In genomic region chr19:4219943-4220342, GRCm38 (mm10) we compare ENCODE assay signal across 18 mouse cellular contexts. TPM values are rescaled to one million over a fixed set of nuclear protein-coding genes. Genes with fewer than 3 reads are reported as not detected.
DNase-seq lines count a peak whose midpoint lies in the region; ATAC-seq lines count a peak whose summit lies in the region.
"Had no signal": no experiment of that assay in that cellular context is flagged by ENCODE, and none has a peak within 500 bp of the region (broad histone marks: within the 10 kb centered on the region; RNA-seq: fewer than 3 reads in every experiment).

No protein-coding gene starts in this region.

- H3K27ac ChIP-seq in kidney, embryonic 16.5 days (ENCODE audit: low read length), result no peak overlapping the region
- peak overlapping the region; percentile 61; the same call in 1 of the 2 replicates for H3K27ac ChIP-seq in embryonic facial prominence, embryonic 10.5 days (replicated peaks)
- peak overlapping the region; percentile 79 for H3K27ac ChIP-seq in intestine, embryonic 15.5 days
- H3K27ac ChIP-seq in stomach, embryonic 15.5 days, result peak overlapping the region; percentile 68; the same call in 1 of the 2 replicates
- H3K27ac ChIP-seq: hindbrain, embryonic 14.5 days had no signal

- H3K9me3 ChIP-seq in kidney, embryonic 16.5 days (ENCODE audit: low read length), result no peaks in the 10 kb centered on the region
- H3K9me3 ChIP-seq in embryonic facial prominence, embryonic 10.5 days, result no peaks in the 10 kb centered on the region
- no peaks in the 10 kb centered on the region for H3K9me3 ChIP-seq in intestine, embryonic 15.5 days
- H3K9me3 ChIP-seq in stomach, embryonic 15.5 days, result no peaks in the 10 kb centered on the region
- H3K9me3 ChIP-seq: heart, embryonic 15.5 days; liver, embryonic 13.5 days had no signal

- H3K9ac ChIP-seq in kidney, embryonic 16.5 days (replicated peaks; ENCODE audit: low read length), result peak overlapping the region; percentile 52; the same call in 1 of the 2 replicates
- H3K9ac ChIP-seq in intestine, embryonic 15.5 days, result no peak overlapping the region
- no peak overlapping the region for H3K9ac ChIP-seq in stomach, embryonic 15.5 days
- H3K9ac ChIP-seq: heart, embryonic 15.5 days; hindbrain, embryonic 14.5 days; liver, embryonic 13.5 days had no signal

- no peak overlapping the region for H3K4me2 ChIP-seq in kidney, embryonic 16.5 days (replicated peaks; ENCODE audit: low read depth, low read length)
- H3K4me2 ChIP-seq in intestine, embryonic 15.5 days (replicated peaks), result peak overlapping the region; percentile 48
- no peak overlapping the region for H3K4me2 ChIP-seq in stomach, embryonic 15.5 days
- H3K4me2 ChIP-seq: heart, embryonic 15.5 days; hindbrain, embryonic 14.5 days; liver, embryonic 13.5 days had no signal

- peaks cover 61% of the 10 kb centered on the region for H3K4me1 ChIP-seq in kidney, embryonic 16.5 days (ENCODE audit: insufficient read depth, low read length)
- H3K4me1 ChIP-seq in embryonic facial prominence, embryonic 10.5 days, result peaks cover 73% of the 10 kb centered on the region
- H3K4me1 ChIP-seq in intestine, embryonic 15.5 days (replicated peaks), result peaks cover 78% of the 10 kb centered on the region
- peaks cover 55% of the 10 kb centered on the region for H3K4me1 ChIP-seq in stomach, embryonic 15.5 days

- no peak for DNase-seq in kidney, postnatal 25 days
- DNase-seq in embryonic facial prominence, embryonic 10.5 days (ENCODE audit: low spot score), result no peak
- DNase-seq in left cerebral cortex, postnatal 25 days (ENCODE audit: low spot score in 2 of 2), result no peak
- DNase-seq in gastrocnemius, postnatal 36 days, result no peak
- DNase-seq: adrenal gland, postnatal 14 days; cerebellum, adult 9-11 months; gastrocnemius, postnatal 14 days; kidney, adult 9 months; liver, embryonic 13.5 days had no signal

- ATAC-seq in kidney, embryonic 16.5 days (ENCODE audit: low FRiP score, low TSS enrichment), result no peak
- ATAC-seq in intestine, embryonic 15.5 days, result no peak
- no peak for ATAC-seq in stomach, embryonic 15.5 days (ENCODE audit: insufficient read depth, low FRiP score, low read depth)

- no peaks in the 10 kb centered on the region for H3K36me3 ChIP-seq in kidney, embryonic 16.5 days (ENCODE audit: insufficient read depth, low read length)
- H3K36me3 ChIP-seq in embryonic facial prominence, embryonic 10.5 days (replicated peaks), result peaks cover 12% of the 10 kb centered on the region; the same call in 1 of the 2 replicates
- peaks cover 9% of the 10 kb centered on the region; the same call in 1 of the 2 replicates for H3K36me3 ChIP-seq in intestine, embryonic 15.5 days
- no peaks in the 10 kb centered on the region for H3K36me3 ChIP-seq in stomach, embryonic 15.5 days
- H3K36me3 ChIP-seq: heart, embryonic 15.5 days; liver, embryonic 13.5 days had no signal

- no peak overlapping the region for H3K4me3 ChIP-seq in kidney, embryonic 16.5 days (ENCODE audit: low read length)
- no peak overlapping the region for H3K4me3 ChIP-seq in embryonic facial prominence, embryonic 10.5 days
- no peak overlapping the region for H3K4me3 ChIP-seq in intestine, embryonic 15.5 days (replicated peaks)
- H3K4me3 ChIP-seq in stomach, embryonic 15.5 days (replicated peaks), result no peak overlapping the region
- H3K4me3 ChIP-seq: heart, embryonic 15.5 days; liver, embryonic 13.5 days had no signal

- WGBS in kidney, embryonic 16.5 days, result 91% methylated on average over 6 of the region's 6 CpGs
- 84% methylated on average over 6 of the region's 6 CpGs for WGBS in embryonic facial prominence, embryonic 10.5 days
- 76% methylated on average over 6 of the region's 6 CpGs for WGBS in intestine, embryonic 15.5 days
- 78% methylated on average over 6 of the region's 6 CpGs for WGBS in stomach, embryonic 15.5 days

- H3K27me3 ChIP-seq in kidney, embryonic 16.5 days (ENCODE audit: insufficient read depth, low read length), result no peaks in the 10 kb centered on the region
- peaks cover 63% of the 10 kb centered on the region for H3K27me3 ChIP-seq in embryonic facial prominence, embryonic 10.5 days (replicated peaks; ENCODE audit: low read depth, poor library complexity, severe bottlenecking)
- no peaks in the 10 kb centered on the region for H3K27me3 ChIP-seq in intestine, embryonic 15.5 days (replicated peaks)
- no peaks in the 10 kb centered on the region for H3K27me3 ChIP-seq in stomach, embryonic 15.5 days (replicated peaks)

- intact Hi-C loops in left cerebral cortex, postnatal 25 days (cut with DNase I), result no loop called here
- intact Hi-C loops in gastrocnemius, postnatal 36 days (cut with DNase I), result loop anchor here (10.0 kb wide), 1 partner anchor 205 kb away; the partner anchor contains the start of gene Ndufv1

RNA-seq across cellular contexts. Expression of gene AC109138.7, which starts 5.8 kb away (rescaled TPM):
- not detected in 2 replicates for polyA plus RNA-seq in kidney, embryonic 16.5 days (2015; fragmentation: Nextera tagmentation; extraction: Ambion mirVana)
- not detected in 2 replicates for polyA plus RNA-seq in embryonic facial prominence, embryonic 10.5 days (2016; fragmentation: Nextera tagmentation; extraction: Ambion mirVana)
- not detected in 2 replicates for polyA plus RNA-seq in intestine, embryonic 15.5 days (2015; fragmentation: Nextera tagmentation; extraction: Ambion mirVana)
- polyA plus RNA-seq in stomach, embryonic 15.5 days (2015; fragmentation: Nextera tagmentation; extraction: Ambion mirVana), result not detected in 2 replicates
- not detected for total RNA-seq in left cerebral cortex, postnatal 25 days (2021)
- not detected for total RNA-seq in gastrocnemius, postnatal 36 days (2021)
- total RNA-seq: adrenal gland, postnatal 14 days; gastrocnemius, postnatal 14 days; layer of hippocampus, adult 18-20 months; neutrophil, adult 5-6 weeks had no signal
- polyA plus RNA-seq: frontal cortex, adult 2 months; heart, embryonic 15.5 days; hindbrain, embryonic 14.5 days; liver, embryonic 13.5 days; urinary bladder, adult 2 months had no signal

RNA-seq across cellular contexts. Expression of gene Clcf1, which starts 5.9 kb away (rescaled TPM):
- 6.8 and 7.5 TPM in 2 replicates for polyA plus RNA-seq in kidney, embryonic 16.5 days (2015; fragmentation: Nextera tagmentation; extraction: Ambion mirVana)
- polyA plus RNA-seq in embryonic facial prominence, embryonic 10.5 days (2016; fragmentation: Nextera tagmentation; extraction: Ambion mirVana), result 2.8 and 3.3 TPM in 2 replicates
- 5.7 and 5.9 TPM in 2 replicates for polyA plus RNA-seq in intestine, embryonic 15.5 days (2015; fragmentation: Nextera tagmentation; extraction: Ambion mirVana)
- polyA plus RNA-seq in stomach, embryonic 15.5 days (2015; fragmentation: Nextera tagmentation; extraction: Ambion mirVana), result 5.4 and 6.2 TPM in 2 replicates
- 1 to 10 TPM in 1 of 2 experiments, under 1 TPM in 1; 0.96 to 1.2 TPM for total RNA-seq in left cerebral cortex, postnatal 25 days (2021)
- under 1 TPM; 0.52 to 0.61 TPM for total RNA-seq in gastrocnemius, postnatal 36 days (2021)

RNA-seq across cellular contexts. Expression of gene Pold4, which starts 11.8 kb away (rescaled TPM):
- 34.2 and 36.3 TPM in 2 replicates for polyA plus RNA-seq in kidney, embryonic 16.5 days (2015; fragmentation: Nextera tagmentation; extraction: Ambion mirVana)
- 13.7 and 15.1 TPM in 2 replicates for polyA plus RNA-seq in embryonic facial prominence, embryonic 10.5 days (2016; fragmentation: Nextera tagmentation; extraction: Ambion mirVana)
- 35.0 and 40.8 TPM in 2 replicates for polyA plus RNA-seq in intestine, embryonic 15.5 days (2015; fragmentation: Nextera tagmentation; extraction: Ambion mirVana)
- polyA plus RNA-seq in stomach, embryonic 15.5 days (2015; fragmentation: Nextera tagmentation; extraction: Ambion mirVana), result 26.7 and 36.4 TPM in 2 replicates
- 10 to 100 TPM; 14.0 to 18.6 TPM for total RNA-seq in left cerebral cortex, postnatal 25 days (2021)
- total RNA-seq in gastrocnemius, postnatal 36 days (2021), result 10 to 100 TPM; 16.0 to 21.1 TPM

RNA-seq across cellular contexts. Expression of gene Rad9a, which starts 18.5 kb away (rescaled TPM):
- 39.4 and 39.9 TPM in 2 replicates for polyA plus RNA-seq in kidney, embryonic 16.5 days (2015; fragmentation: Nextera tagmentation; extraction: Ambion mirVana)
- 58.1 and 58.2 TPM in 2 replicates for polyA plus RNA-seq in embryonic facial prominence, embryonic 10.5 days (2016; fragmentation: Nextera tagmentation; extraction: Ambion mirVana)
- polyA plus RNA-seq in intestine, embryonic 15.5 days (2015; fragmentation: Nextera tagmentation; extraction: Ambion mirVana), result 29.3 and 30.5 TPM in 2 replicates
- 25.4 and 27.4 TPM in 2 replicates for polyA plus RNA-seq in stomach, embryonic 15.5 days (2015; fragmentation: Nextera tagmentation; extraction: Ambion mirVana)
- total RNA-seq in left cerebral cortex, postnatal 25 days (2021), result 1 to 10 TPM; 6.9 to 8.0 TPM
- 1 to 10 TPM; 2.3 to 2.9 TPM for total RNA-seq in gastrocnemius, postnatal 36 days (2021)

RNA-seq across cellular contexts. Expression of gene Ppp1ca, which starts 28.1 kb away (rescaled TPM):
- 1,050 and 1,120 TPM in 2 replicates for polyA plus RNA-seq in kidney, embryonic 16.5 days (2015; fragmentation: Nextera tagmentation; extraction: Ambion mirVana)
- 1,000 and 1,025 TPM in 2 replicates for polyA plus RNA-seq in embryonic facial prominence, embryonic 10.5 days (2016; fragmentation: Nextera tagmentation; extraction: Ambion mirVana)
- polyA plus RNA-seq in intestine, embryonic 15.5 days (2015; fragmentation: Nextera tagmentation; extraction: Ambion mirVana), result 757 and 779 TPM in 2 replicates
- 745 and 766 TPM in 2 replicates for polyA plus RNA-seq in stomach, embryonic 15.5 days (2015; fragmentation: Nextera tagmentation; extraction: Ambion mirVana)
- total RNA-seq in left cerebral cortex, postnatal 25 days (2021), result 100 to 1,000 TPM; 318 to 320 TPM
- total RNA-seq in gastrocnemius, postnatal 36 days (2021), result 100 to 1,000 TPM; 196 to 211 TPM
